Mouse (Mus musculus) central nervous system, embryonic 11.5 days (tissue): ENCODE results near the gene Ulk1. TPM values are rescaled to one million over a fixed set of nuclear protein-coding genes. Genes with fewer than 3 reads are reported as not detected.

Experiments used
- polyA plus RNA-seq: library from polyadenylated mRNA; depleted of rRNA; stranded (reverse); fragments of >200 nt; gene quantifications from 2 replicates; pipeline ENCODE4 v1.2.3, GENCODE M21; 2012; rRNA removed

The Ulk1 gene
- polyA plus RNA-seq = 55.7 and 74.2 TPM in 2 replicates

DNA sequence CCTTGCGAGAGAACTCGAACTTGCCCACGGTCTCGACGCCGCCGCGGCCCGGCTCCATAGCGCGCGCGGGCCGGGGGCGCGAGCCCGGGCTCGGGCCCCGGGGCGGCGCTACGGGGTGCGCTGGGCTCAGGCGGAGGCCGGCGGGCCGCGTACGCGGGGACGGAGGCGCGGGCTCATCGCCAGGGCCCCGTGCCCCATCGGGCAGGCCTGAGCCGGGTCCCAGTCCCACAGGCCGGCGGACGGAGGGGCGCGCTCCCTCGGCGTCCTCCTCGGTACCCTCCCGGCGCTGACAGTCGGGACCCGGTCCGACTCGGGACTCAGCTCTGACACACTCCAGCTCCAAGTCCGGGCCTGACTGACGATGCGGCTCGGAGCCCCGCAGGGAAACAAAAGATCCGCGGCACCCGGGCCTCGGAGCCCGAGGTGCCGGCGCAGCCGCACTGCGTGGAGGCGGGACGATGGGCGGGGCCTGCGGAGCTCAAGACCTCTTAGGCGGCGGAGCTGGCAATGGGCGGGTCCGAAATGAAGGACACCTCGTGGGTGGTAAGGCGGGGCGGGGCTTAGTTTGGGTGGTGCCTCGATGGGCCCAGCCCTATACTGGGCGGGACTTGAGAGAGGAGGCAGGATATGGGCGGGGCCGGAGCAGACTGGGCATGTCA, at the start of gene Ulk1:
Ulk1 (minus strand) TSS at position 431 of the 659 bp plus-strand sequence.

DNA sequence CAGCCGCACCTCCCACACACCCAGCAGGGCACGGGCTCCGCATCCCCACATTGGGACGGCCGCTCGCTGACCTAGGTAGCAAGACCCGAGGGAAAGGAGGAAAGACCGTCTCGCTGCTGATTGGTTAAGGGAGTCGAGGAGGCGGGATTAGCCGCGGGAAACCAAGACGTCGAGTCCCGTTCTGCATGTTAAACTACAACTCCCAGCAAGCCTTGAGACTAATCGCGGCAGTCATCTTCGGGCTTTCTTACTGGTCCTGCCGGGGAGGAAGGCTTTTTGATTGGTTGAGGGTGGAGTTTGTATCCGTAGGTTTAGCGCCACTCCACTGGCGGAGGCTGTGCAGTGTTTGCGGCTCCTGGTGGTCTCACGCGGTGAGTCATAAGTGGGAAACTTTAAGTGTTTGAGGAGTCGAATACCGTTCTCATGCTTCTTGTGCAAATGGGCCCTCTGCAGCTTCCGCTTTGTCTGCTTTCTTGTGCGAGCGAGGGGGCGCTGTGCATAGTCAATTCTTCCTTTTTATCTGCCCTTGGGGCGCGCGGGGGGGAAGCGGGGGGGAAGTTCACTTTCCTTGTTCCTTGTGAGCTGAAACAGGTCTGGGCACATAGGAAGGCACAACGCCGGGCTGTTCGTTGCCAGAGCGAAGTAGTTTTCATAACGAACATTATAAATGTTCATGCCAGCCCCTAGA, 29.9 kb upstream of the Ulk1 start, which contains the start of the genes Hscb and Chek2:
Hscb (minus strand) TSS at position 100 of the 688 bp plus-strand sequence.
Chek2 (plus strand) TSS at position 302 of the 688 bp plus-strand sequence.

DNA sequence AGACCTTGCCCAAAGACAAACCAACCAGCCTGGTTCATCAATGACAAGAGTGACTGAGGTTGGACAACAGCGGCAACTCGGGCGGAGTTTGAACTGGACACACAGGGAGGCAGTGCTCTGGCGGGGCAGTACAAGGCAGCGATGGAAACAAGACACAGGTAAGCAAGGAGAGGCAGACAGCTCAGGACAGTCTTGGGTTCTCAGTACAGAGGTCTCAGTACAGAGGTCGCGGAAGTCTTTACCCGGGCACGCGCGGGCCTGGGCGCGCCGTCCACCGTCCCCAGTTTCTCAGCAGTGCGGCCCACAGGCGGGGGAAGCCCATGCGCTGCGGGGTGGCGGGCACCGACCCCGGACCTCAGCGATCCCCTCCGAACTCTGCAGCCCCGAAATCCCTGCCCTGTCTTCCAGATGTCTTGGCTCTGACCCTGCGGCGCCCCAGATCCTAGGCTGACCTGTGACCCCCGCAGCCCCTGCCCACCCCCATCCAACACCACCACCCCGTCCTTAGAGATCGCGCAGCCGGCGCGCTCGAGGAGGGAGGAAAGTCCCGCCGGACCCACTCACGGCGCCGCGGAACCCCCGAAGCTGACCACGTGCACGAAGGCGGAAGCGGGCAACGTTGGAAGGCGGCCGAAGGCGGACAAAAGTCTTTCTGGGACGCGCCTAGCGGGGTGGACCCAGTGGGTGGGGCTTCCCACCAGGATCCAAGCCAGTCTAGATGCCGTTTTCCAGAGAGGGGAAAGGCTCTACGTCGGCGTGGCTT, 29.7 kb downstream of the Ulk1 start, which contains the start of gene Pus1:
Pus1 (minus strand) TSS at position 662 of the 763 bp plus-strand sequence.

DNA sequence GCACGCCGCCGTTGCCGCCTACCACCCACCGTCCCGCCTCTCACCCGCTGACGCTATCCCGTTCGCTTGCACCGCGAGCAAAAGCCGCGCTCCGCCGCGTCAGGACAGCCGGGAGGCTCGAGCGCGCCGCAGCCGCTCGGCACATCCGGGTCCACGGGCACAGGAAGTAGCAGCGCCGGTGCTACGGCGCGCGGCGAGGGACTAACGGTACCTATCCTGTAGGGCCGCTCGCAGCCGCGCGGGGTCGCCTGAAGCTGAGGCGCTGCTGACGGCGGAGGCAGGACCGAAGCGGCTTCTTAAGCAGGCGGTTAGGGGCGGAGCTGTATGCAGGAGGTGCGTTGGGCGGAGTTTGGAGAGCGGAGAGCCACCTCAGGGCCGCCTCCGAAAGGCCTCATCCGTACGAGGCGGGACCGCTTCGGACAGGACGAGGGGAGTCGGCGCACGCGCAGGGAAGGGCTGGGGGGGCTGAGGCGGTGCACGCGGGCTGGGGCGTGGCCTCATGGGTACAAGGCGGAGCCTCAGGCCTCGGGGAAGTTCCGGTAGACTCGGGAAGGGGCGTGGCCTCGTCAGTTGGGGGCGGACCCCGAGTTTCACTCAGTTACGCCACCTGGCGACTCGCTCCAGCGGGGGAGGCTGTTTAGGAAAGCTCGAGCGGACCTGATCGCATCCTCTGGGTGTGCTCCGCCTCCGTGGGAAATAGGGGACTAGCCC, 39.3 kb downstream of the Ulk1 start, which contains the start of gene Ep400:
Ep400 (minus strand) TSS at position 270 of the 711 bp plus-strand sequence.

Other genes starting within 250 kb of the Ulk1 start
- 55.9 and 59.3 TPM in 2 replicates for gene Noc4l, start 156.7 kb downstream of the Ulk1 start, polyA plus RNA-seq
- gene Ddx51, start 156.6 kb downstream of the Ulk1 start, polyA plus RNA-seq = 32.6 and 71.6 TPM in 2 replicates
- gene Ep400, start 39.4 kb downstream of the Ulk1 start, polyA plus RNA-seq = 35.3 and 69.3 TPM in 2 replicates
- 30.2 and 39.8 TPM in 2 replicates for gene Pus1, start 29.4 kb downstream of the Ulk1 start, polyA plus RNA-seq
- 17.5 and 17.8 TPM in 2 replicates for gene Hscb, start 29.7 kb upstream of the Ulk1 start, polyA plus RNA-seq
- gene Chek2, start 29.9 kb upstream of the Ulk1 start, polyA plus RNA-seq = 17.5 and 24.4 TPM in 2 replicates
- gene Ttc28, start 69.7 kb upstream of the Ulk1 start, polyA plus RNA-seq = 9.6 and 14.1 TPM in 2 replicates